Mouse (Mus musculus) adrenal gland, postnatal 25 days (tissue): Measurements from ENCODE around the gene Dgkg. TPM values are rescaled to one million over a fixed set of nuclear protein-coding genes. Genes with fewer than 3 reads are reported as not detected.

Experiments
- DNase-seq: peaks from one replicate; pipeline ENCODE4 v3.0.0; 2021; ENCODE audit warnings: mixed read lengths
- total RNA-seq: library from RNA; stranded (reverse); gene quantifications from 2 replicates; pipeline ENCODE4 v1.2.3, GENCODE M21; 2021

Dgkg gene
- total RNA-seq, 1 experiment from 2014 or later: 3.6 TPM

DNA sequence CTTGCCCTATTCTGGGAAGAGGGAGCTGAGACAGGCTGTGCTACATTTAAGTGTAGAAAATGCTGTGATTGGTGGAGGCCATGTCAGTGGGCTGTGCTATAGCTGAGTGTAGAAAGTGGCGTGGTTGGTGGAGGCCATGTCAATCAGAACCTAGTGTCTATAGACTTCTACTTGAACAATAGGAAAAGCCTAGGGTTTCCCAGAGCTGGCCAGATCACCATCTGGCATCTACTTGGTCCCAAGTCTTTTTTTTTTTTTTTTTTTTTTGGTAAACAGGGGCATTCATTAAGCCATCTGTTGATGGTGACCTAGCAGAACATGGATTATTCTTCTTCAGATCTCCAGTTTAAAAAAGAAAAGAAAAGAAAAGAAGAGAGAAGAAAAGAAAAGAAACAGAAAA lies 60.6 kb downstream of the Dgkg start:
- no peak for DNase-seq

DNA sequence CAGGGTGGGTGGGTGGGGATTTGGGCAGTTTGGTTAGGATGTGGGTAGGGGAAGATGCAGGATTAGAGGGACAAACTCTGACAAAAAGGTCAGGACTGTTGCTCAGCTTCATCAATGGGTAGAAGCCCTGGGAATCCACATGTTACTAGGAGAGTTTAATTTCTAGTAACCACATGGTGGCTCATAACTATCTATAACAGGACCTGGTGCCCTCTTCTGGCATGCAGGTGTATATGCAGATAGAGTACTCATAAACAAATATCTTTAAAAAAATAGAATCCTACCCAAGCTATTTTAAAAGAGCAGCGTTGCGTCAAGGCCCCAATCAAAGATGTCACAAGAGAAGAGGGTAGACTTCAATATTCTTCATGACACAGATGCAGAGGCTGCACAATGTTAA lies 63.1 kb downstream of the Dgkg start:
- DNase-seq: no peak

DNA sequence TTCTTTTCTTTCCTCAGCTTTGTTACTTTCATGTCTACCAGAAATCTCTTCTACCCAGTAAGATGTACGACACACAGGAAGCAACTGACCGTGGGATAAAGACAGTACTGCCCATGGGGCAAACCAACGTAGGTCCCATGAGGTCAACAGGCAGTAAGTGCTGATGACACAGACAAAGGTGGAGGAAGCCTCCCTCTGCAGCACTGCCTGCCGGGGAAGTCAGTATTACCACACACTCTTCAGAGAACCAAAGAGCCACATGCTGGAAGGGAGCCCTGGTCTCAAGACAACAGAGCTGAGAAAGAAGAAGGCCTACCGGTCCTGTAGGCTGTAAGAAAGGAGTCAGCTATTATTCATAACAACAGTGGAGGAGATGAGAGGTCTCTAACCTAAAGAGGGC lies 67.4 kb downstream of the Dgkg start:
- no peak for DNase-seq

DNA sequence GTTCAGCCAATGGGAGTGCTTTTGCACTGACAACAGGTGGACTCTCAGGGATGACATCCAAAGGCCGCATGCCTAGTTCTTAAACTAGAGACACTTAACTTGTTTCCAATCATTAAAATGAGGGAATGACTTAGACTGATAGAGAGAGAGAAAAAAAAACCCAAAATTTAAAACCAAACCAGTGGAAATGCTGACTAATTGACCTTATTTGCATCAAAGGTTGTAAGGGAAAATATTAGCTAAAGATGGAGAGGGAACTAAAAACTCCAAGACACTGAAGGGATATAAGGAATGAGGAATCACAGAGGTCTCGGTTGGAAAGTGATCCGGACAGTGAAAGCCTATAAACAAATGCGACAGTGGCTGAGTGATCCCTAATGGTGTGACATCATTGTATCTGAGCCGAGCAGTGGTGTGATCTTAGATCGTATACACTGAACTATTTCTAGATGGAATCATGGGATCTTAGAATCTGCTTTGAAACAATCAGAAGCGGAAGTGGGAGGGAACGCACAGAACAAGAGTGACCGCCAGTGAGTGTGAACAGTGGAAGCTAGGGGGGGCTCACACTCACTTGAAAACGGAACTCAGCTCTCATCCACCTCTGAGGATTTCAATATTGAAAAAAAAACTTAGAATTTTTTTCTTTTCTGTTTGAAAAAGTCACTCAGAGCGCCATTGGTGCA lies 70.7 kb downstream of the Dgkg start:
- DNase-seq: no peak

DNA sequence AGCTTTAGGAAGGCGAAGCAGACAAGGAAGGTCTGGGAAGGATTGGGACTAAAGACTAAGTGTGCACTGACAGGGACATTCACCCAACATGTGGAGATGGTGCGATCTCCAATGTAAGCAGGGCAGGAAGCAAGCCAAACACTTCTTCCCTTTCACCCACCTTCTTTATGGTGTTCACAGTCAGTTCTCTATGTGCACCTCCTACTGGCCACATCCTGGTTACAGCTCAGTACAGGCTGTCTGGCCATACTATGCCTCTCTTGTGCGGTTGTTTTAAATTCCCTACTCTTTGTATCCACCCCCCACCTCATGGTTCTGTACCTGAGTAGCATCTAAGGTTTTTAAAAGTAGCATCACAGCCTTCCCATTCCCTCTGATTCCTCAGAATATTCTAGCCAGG lies 71.5 kb downstream of the Dgkg start:
- no peak for DNase-seq

DNA sequence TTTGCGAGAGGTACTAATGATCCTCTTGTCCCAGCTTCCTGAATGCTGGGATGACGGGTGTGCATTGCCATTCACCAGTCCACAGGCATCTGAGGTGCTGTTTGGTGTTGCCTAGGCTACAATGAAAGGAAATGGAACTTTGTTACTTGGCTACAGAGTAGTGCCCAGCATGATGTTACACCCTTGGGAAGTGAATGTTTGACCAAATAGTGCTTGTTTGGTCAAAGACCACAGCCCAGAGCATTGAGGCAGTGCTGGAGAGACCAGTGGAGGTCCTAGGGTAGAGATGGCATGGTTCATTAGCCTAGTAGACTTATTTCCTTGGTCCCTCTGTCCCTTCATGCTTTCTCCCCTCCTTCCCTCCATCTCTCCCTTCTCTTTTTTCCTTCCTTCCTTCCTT lies 73.6 kb downstream of the Dgkg start:
- no peak for DNase-seq

DNA sequence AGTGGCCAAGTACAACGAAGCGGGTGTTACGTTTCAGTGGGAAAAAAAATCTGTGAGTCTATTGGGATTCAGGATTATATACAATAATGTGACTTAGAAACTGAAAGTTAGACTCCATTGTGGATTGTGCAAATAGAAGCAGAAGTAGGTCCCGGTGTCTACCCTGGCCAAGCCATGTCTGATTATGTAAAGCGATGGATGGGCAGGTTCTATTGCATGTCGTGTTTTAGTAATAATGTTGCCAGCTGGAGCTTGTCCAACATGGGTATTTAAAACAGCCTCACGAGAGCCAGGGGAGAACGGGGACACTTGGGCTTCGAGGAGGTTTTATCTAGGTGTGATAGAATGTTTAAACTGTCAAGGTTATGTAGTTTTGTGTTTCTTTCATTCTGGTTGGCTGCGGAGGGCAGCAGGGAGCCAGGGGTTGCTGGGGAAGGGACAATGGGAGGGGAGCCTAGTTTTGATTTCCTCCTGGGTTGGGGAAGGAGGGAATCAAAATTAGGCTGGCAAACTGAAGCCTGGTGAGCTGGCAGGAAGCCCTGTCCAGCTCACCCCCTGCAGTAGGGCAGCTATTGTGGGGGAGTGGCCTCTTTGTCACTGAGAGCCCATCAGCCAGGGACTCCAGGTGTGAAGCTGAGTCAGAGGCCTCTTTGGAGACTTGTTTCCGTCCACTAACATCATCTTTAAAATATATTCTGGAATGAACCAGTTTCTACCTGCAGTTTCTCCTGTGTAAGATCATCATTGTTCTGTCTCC lies 74.7 kb downstream of the Dgkg start:
- no peak for DNase-seq

DNA sequence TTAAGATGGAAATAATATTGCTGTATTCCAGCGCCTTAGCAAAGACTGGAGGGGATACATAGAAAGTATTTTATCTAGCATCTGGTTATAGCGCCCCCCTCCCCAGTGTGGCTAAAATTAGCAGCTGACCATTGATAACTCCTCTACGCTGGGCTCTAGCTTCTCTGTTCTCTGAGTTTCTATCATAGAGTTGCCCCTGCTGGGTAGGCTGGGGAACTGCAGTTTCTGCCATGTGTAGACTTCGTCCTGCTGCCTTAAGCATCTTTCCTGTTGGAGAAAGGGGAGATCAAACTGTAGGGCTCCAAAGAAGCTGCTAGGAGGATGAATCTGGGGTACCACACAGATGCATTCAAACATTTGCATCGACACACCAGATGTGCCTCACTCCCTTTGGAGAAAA lies 76.9 kb downstream of the Dgkg start:
- no peak for DNase-seq

DNA sequence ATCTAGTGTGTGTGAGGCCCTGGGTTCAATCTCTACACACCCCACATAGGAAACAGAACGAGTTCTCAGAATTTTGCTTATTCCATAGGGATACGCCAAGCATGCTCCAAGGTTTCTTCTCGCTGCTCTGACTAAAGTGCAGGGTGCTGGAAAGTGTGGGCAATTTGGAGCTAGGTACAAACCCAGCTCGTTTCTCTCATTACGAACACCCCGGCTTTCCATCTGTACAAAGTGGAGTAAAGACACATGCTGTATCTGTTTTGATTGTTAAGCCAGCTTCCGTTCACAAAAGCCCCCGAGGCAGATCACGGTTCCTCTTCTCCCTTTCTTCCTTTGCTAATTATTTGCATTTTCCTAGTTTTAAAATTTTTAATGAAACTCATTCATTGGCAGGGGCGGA lies 78.1 kb downstream of the Dgkg start:
- DNase-seq: no peak

DNA sequence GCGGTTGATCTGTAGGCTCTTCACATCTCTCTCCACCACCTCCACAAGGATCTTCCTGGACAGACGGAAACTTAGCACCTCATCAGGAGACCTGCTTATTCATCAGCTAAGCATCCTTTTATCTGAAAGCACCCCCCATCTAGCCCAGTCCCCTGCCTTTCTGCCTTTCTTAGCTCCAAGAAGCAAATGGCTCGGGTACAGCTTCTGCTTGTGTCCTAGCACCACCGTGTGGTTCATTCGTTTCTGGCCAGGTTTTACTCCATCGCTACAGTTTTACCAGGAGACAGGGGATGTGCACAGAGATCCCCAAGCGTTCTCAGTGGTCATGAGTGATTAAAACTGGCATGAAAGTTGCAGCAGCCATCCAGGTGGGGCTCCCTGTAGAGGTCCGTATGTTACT lies 79.4 kb downstream of the Dgkg start:
- no peak for DNase-seq

DNA sequence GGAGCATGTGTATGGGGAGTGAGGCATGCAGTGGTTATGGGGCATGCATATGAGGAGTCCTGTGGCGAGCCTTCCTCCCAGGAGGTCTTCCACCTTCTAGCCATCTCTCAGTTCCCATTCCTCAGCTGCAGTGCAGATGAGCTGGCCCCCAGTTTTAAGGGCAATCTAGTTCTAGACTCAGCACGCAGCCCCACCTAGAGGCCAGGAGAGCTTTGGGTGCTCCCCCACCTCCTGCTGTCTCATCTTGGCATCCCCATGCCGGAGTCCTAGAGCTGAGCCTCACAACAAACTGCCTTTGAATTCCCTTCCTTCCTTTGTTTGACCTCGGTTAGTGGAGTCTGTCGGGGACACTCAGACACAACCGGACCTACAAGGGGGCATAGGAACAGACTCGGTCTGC lies 82.9 kb downstream of the Dgkg start:
- DNase-seq: no peak

DNA sequence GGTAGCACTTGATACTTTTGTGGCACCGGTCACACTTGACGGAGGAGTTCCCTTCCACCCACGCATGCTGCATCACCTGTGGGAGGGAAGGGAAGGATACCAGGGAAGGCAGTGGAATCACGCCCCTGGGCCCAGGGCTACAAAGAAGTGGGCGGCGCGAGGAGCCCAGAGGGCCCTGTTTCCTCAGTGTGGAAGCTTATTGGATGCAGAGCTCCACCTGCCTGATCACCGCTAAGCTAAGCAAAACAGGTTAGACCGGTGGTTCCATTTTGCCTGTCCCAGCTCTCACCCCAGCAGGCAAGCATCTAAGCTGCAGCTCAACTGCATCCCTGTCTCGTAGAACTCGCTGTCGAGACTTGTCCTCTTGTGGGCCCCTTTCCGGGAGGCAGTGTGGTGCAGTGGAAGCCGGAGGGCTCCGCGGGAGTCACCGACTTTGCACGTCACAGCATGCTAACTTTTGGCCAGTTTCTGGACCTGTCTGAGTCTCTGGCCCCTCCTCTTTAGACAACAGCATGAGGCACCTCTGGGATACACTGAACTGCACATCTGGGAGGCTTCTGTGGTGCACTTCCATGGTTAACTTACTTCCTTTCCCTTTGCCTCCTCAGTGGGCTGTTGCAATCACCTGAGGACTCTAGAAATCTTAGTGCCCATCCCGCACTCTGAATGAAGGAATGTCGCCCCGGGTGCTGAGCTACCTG lies 84.2 kb downstream of the Dgkg start:
- DNase-seq: no peak

DNA sequence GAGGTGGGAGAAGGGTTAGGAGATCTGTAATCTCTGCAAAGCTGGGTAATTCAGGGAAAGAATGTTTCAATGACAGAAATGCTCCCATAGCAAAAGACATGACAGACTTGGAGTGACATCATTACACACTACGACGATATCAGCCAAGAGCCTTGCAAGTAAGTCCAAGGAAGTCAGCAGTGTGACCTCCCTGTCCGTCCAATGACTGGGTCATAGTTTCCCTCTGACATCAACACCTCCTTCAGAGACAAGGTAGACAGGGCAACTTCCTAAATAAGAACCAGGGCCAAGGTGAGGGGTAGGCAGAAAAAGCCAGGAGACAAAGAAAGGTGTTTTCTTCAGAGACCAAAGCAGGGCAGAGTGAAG lies 92.1 kb downstream of the Dgkg start:
- no peak for DNase-seq

DNA sequence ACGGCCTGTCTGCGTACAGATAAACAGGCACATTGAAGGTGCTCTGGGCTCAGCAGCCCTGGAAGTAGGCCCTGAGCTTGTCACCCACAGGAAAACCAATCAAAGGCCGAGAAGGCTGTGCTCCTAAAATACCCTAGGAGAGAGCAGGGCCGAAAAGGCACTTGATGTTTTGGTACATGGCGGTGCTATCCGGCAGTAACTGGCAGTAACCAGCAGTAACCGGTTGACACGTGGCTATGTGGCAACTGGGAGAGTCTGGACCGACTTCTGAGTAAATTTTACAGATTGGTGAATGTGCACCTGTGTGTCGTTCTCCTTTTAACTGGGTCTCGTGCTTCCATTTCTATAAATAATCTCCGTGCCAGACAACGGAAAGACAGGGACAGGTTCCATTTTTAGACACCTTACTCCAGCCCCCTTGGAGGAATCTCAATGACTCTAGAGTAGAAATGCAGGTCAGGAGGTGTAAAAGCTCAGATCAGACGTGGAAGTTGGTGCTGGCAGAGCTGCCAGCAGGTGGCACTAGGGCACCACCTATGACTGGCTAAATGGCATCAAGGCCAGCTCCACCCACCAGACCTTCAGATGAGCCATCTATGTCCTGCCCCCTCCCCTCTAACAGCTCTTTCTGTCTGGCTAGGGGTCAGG lies 92.6 kb downstream of the Dgkg start:
- peak; percentile 72 for DNase-seq

DNA sequence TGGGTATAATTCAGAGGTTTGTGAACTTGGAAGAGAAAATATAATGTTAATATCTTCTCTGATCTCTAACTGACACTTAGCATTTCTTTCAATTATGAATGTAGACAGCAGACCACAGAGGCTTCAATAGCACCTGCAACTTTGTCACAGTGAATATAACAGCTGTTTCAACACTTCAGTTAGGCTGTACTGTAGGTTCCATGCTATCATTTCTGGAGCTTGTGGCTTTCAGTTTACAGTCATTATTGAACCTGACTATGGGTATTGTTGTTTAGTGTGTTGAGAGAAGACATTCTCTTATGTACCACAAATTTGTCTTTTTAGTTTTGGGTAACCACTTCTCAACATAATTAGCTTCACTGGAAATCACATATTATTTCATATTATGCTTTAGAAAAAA lies 93.4 kb downstream of the Dgkg start:
- DNase-seq: no peak

DNA sequence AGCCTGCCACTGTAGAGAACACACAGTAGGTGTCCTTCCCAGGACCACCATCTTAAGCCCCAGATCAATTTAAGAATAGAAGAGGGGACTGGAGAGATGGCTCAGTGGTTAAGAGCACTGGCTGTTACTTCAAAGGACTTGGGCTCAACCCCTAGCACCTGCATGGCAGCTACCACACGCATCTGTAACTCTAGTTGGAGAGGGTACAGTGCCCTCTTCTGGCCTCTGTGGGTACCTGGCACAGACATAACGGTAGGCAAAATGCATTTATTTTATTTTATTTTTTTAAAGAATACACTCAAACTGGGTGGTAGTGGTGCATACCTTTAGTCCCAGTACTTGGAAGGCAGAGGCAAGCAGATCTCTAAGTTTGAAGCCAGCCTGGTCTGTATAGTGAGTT lies 102.0 kb downstream of the Dgkg start:
- peak; percentile 33 for DNase-seq

DNA sequence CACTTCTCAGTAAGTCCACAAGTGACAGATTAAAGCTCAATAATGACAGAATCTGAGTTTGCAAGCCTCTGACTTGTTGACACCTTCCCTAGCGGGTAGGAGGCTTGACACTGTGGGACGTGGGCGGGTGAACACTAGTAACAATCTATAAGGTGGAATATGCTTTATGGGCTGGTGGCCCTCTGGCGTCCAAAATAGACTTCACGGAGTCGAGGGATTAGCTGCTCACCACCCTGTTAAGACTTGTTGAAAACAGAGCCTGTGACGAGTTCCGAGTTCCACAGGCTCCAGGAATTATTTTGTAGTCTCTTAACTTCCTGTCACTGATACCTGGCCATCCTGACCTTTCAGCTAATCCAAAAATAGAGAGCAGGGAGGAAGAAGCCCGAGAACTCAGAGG lies 104.7 kb downstream of the Dgkg start:
- DNase-seq: no peak

DNA sequence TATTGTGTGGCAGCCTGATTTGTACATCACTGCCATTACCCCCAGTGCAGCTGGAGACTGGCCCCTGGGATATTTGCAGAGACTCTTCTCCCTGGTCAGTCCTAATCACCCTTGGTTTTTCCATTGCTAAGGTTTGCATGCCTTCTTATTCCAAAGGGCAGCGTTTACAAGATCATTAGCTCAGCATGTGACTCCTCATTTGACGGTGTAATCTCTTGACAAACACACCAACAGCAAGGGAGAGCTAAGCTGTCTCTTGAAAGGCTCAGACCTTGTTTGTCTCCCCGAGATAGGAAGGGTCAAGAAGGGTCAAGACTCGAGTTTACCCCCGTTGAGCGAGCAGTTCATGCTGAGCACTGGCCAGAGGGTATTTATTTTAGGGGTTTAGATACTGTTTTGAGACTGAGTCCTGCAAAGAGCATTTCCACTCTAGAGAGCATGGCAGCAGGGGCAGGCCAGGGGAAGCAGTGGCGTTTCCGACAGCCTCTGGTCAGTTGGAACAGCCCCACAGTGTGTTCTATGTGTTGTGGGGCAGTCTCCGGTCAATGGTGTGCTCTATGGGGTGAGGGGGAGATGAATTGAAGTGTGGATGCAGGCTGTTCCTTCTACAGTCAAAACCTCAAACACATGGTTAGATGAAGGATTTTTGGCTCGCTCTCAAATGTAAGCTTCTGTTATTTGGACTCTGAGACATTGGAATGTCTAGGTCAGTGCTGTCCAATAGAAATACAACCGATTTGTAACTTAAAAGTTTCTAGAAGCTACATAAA lies 105.6 kb downstream of the Dgkg start:
- DNase-seq: no peak

DNA sequence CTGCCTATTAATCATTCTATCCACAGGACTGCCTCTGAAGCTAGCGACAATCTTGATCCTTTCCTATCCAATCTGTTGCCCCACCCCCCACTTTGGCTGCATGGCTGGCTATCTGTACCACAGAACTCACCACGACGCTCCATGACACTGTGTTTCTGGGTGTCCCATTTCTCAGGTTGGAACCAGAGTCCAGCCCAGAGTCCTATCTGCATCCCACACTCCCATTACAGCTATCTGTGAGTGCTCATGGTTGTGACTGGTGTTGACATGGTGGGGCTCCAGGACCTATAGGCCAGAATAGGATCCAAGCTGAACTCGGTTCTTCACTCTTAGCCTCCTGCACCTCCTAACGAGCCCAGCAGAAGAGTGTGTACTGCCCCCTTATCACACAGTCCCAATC lies 107.7 kb downstream of the Dgkg start:
- DNase-seq: no peak

DNA sequence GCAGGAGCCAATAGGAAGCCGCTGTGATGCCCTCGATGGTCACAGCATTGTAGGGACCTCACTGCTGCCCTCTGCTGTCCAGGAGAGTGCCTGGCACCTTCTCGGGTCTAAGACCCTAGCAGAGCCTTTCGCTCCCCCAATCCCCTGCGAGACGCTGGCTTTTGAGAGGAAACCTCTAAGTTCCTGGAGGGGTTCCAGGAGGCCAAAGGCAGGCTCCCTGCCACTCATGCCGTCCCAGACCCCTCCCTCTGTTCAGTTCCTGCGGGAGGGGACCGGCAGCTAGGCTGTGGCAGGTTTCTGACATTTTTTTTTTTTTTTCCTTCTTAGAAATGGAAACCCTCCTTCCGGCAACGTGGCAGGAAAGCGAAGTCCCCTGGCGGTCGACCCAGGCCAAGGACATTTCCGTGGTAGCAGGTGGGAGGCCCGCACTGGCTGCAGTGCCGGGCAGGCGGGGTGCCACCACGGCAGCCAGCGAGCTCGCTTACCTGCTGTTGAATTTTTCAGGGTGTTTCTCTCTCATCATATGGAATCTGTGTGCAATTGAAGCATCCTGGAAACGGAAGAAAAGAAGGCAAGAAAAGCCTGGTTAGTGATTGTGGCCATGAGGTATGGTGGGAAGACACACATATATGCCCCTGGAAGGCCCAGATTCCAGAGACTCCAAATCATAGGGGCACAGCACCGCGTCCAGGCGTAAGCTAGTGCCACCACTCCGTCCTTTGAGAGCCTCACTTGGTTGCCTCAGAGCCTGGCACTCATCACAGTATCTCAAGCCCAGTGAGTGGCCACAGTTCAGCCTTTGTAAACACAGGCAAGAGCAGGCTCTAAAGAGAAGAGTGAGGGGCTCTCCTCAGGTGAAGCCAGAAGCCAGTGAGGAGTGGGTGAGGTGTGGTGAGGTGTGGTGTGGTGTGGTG lies 108.6 kb downstream of the Dgkg start:
- DNase-seq: peak; percentile 84

DNA sequence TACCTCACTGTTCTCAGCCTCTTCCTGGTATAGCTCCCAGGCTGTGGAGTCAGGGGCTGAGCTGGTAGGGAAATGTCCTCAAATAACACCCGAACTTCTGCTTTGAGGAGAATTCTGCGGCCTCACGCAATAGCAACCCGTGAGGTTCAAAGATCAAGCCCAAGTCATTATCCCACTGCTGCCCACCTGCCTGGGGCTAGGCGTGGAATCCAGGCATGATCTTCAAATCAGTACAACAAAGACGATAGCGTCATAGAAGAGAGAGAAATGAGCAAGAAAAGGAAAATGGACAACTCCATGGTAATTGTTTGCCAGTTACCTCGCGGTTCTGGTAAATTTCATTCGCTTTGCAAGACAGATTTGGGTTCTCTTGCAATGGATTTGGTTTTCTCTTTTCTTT lies 109.3 kb downstream of the Dgkg start:
- no peak for DNase-seq
